Mouse (Mus musculus) hindbrain, embryonic 11.5 days (tissue): ENCODE data around the gene Ccdc87. TPM values are rescaled to one million over a fixed set of nuclear protein-coding genes. Genes with fewer than 3 reads are reported as not detected.

Experiments used
- ATAC-seq: fragments of 200-750 bp; cut with Nextera tagmentation; 2 replicates; pipeline ENCODE4 v1.8.0; 2017; ENCODE audit warnings: mild to moderate bottlenecking, moderate TSS enrichment, moderate library complexity; ENCODE audit not compliant: low FRiP score
- DNase-seq: peaks from one replicate; pipeline ENCODE4 v3.0.0-alpha.2; 2015; ENCODE audit warnings: low spot score
- H3K27ac ChIP-seq: fragments of 300-500 bp; sonication (generic); 2 replicates; pipeline ENCODE4 v1.5.1; 2014; ENCODE audit warnings: mild to moderate bottlenecking, low read depth, low read length
- H3K27me3 ChIP-seq: fragments of 300-500 bp; sonication (generic); 2 replicates; pipeline ENCODE4 v1.6.1; 2014; ENCODE audit warnings: mild to moderate bottlenecking, low read length, moderate library complexity, mixed read lengths; ENCODE audit not compliant: control insufficient read depth, insufficient read depth
- H3K36me3 ChIP-seq: fragments of 300-500 bp; sonication (generic); 2 replicates; pipeline ENCODE4 v1.6.1; 2014; ENCODE audit warnings: mild to moderate bottlenecking, low read length, moderate library complexity, mixed read lengths; ENCODE audit not compliant: control insufficient read depth, insufficient read depth
- H3K4me1 ChIP-seq: fragments of 300-500 bp; sonication (generic); replicated peaks from 2 replicates; pipeline ENCODE4 v1.6.1; 2014; ENCODE audit warnings: low read length, mixed read lengths; ENCODE audit not compliant: control insufficient read depth, insufficient read depth
- H3K4me2 ChIP-seq: fragments of 300-500 bp; sonication (generic); replicated peaks from 2 replicates; pipeline ENCODE4 v1.6.1; 2014; ENCODE audit warnings: mild to moderate bottlenecking, low read depth, low read length
- H3K4me3 ChIP-seq: fragments of 300-500 bp; sonication (generic); 2 replicates; pipeline ENCODE4 v1.5.1; 2014; ENCODE audit warnings: low read depth, low read length
- H3K9ac ChIP-seq: fragments of 300-500 bp; sonication (generic); 2 replicates; pipeline ENCODE4 v1.6.1; 2014; ENCODE audit warnings: low read depth, low read length
- H3K9me3 ChIP-seq: fragments of 300-500 bp; sonication (generic); 2 replicates; pipeline ENCODE4 v1.6.1; 2016; ENCODE audit warnings: low read length; ENCODE audit not compliant: control insufficient read depth
- WGBS: fragments of 180-500 bp; shearing (Covaris S2); extraction: QIAGEN DNeasy Blood & Tissue Kit; methylation state at CpG from one replicate; pipeline ENCODE4 v1.1.7; 2014; 5-methylcytosine and 5-hydroxymethylcytosine counted together
- polyA plus RNA-seq: library from polyadenylated mRNA; unstranded; fragments of >200 nt; fragmentation: Nextera tagmentation; extraction: Ambion mirVana; gene quantifications from 2 replicates; pipeline ENCODE4 v1.2.1, GENCODE M21; 2014

Ccdc87 gene
- polyA plus RNA-seq, 1 experiment from 2014 or later: 0.34 TPM

- no peaks in the 10 kb centered on the region for H3K36me3 ChIP-seq
- H3K4me1 ChIP-seq: peaks cover 2% of the 10 kb centered on the region; the same call in 1 of the 2 replicates
- no peaks in the 10 kb centered on the region for H3K9me3 ChIP-seq
- no peak overlapping the region for H3K27ac ChIP-seq
- ATAC-seq: no peak
- no peak for DNase-seq
- H3K9ac ChIP-seq: no peak overlapping the region
- no peak overlapping the region for H3K4me2 ChIP-seq
- WGBS: 71% methylated on average over 3 of the region's 4 CpGs
- no peaks in the 10 kb centered on the region for H3K27me3 ChIP-seq
- no peak overlapping the region for H3K4me3 ChIP-seq
Observed at GRCm38 (mm10) chr19:4876241-4876640, 37.1 kb downstream of the Ccdc87 start.

GRCm38 (mm10) chr19:4876755-4877154, 37.6 kb downstream of the Ccdc87 start:
- H3K9ac ChIP-seq: no peak overlapping the region
- no peaks in the 10 kb centered on the region for H3K27me3 ChIP-seq
- H3K4me3 ChIP-seq: no peak overlapping the region
- no peak for ATAC-seq
- H3K27ac ChIP-seq: no peak overlapping the region
- WGBS: 73% methylated on average over 3 of the region's 3 CpGs
- H3K36me3 ChIP-seq: no peaks in the 10 kb centered on the region
- H3K9me3 ChIP-seq: no peaks in the 10 kb centered on the region
- H3K4me1 ChIP-seq: peaks cover 2% of the 10 kb centered on the region; the same call in 1 of the 2 replicates
- DNase-seq: no peak
- H3K4me2 ChIP-seq: no peak overlapping the region

- DNase-seq (no peak), ATAC-seq (peak; percentile 2; the same call in 1 of the 2 replicates)
- Histone ChIP-seq H3K4me2 (peak within 1 kb of the TSS; percentile 89), H3K36me3 (no peaks in the 10 kb centered on the region), H3K4me1 (peaks cover 2% of the 10 kb centered on the region; the same call in 1 of the 2 replicates), H3K27ac (no peak within 1 kb of the TSS), H3K9ac (peak within 1 kb of the TSS; percentile 62), H3K27me3 (no peaks in the 10 kb centered on the region), H3K4me3 (peak within 1 kb of the TSS; percentile 62), H3K9me3 (no peaks in the 10 kb centered on the region)
- WGBS: 3% methylated on average over 16 of the region's 17 CpGs
Observed at GRCm38 (mm10) chr19:4877785-4878184, 38.6 kb downstream of the Ccdc87 start, which contains the start of gene Actn3. Gene Actn3 (minus strand): TSS chr19:4877909.

DNA sequence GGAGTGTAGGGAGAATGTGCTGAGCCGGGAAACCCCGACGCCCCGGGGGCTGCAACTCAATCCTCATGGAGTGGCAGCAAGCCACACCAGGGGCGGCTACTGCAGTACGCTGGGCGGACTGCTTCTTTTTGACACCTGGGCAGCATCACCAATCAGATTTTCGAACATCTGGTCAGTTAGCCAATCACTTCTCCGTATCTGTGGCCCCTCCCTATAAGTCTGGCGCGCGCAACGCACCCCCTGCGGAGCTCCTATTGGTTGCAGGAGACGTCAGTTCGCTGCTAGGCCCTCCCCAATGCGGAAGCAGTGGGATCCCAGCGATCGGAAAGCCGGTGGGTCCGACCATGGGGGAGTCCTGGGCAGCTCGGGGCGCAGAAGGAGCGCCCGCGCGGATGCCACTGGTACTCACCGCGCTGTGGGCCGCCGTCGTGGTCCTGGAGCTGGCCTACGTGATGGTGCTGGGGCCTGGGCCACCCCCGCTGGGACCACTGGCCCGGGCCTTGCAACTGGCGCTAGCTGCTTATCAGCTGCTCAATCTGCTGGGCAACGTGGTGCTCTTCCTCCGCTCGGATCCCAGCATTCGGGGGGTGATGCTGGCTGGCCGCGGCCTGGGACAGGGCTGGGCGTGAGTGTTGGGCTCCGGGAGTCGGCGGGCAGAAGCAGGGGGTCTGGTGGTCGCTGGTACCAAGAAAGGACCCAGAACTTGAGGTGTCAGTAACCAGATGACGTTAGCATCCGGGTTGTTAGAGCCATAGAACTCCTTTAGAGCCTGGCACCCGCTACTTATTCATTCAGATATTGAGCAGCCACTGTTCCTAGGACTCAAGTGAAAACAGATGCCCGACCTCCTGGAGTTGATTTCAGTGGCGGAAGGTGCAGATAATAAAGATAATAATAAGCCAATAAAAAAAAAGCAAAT, 39.5 kb downstream of the Ccdc87 start, which contains the start of gene Zdhhc24:
Gene Zdhhc24 (plus strand): TSS at position 264 of the 919 bp plus-strand sequence.
- H3K27ac ChIP-seq: no peak within 1 kb of the TSS
- peaks cover 2% of the 10 kb centered on the region; the same call in 1 of the 2 replicates for H3K4me1 ChIP-seq
- H3K27me3 ChIP-seq: no peaks in the 10 kb centered on the region
- H3K9ac ChIP-seq: peak within 1 kb of the TSS; percentile 62
- WGBS: 2% methylated on average over 52 of the region's 52 CpGs
- peak within 1 kb of the TSS; percentile 89 for H3K4me2 ChIP-seq
- DNase-seq: peak; percentile 97
- peak; percentile 97 for ATAC-seq
- H3K36me3 ChIP-seq: no peaks in the 10 kb centered on the region
- peak within 1 kb of the TSS; percentile 62 for H3K4me3 ChIP-seq
- no peaks in the 10 kb centered on the region for H3K9me3 ChIP-seq

GRCm38 (mm10) chr19:4879324-4879703, 40.1 kb downstream of the Ccdc87 start:
- H3K9ac ChIP-seq: no peak overlapping the region

GRCm38 (mm10) chr19:4883961-4884360, 44.8 kb downstream of the Ccdc87 start:
- Histone ChIP-seq H3K4me2 (no peak overlapping the region), H3K36me3 (no peaks in the 10 kb centered on the region), H3K27me3 (no peaks in the 10 kb centered on the region), H3K4me3 (no peak overlapping the region), H3K9ac (no peak overlapping the region), H3K27ac (no peak overlapping the region), H3K4me1 (no peaks in the 10 kb centered on the region; the same call in 1 of the 2 replicates), H3K9me3 (no peaks in the 10 kb centered on the region)
- DNase-seq (no peak), ATAC-seq (no peak)
- WGBS: 82% methylated on average over 4 of the region's 4 CpGs

More at GRCm38 (mm10) chr19:4879324-4879703, 40.1 kb downstream of the Ccdc87 start:
- ATAC-seq: no peak
- Histone ChIP-seq H3K27ac (no peak overlapping the region), H3K4me2 (peak overlapping the region; percentile 89), H3K4me3 (peak overlapping the region; percentile 62), H3K27me3 (no peaks in the 10 kb centered on the region), H3K4me1 (peaks cover 2% of the 10 kb centered on the region; the same call in 1 of the 2 replicates), H3K36me3 (no peaks in the 10 kb centered on the region), H3K9me3 (no peaks in the 10 kb centered on the region)
- 67% methylated on average over 10 of the region's 10 CpGs for WGBS
- no peak for DNase-seq

DNA sequence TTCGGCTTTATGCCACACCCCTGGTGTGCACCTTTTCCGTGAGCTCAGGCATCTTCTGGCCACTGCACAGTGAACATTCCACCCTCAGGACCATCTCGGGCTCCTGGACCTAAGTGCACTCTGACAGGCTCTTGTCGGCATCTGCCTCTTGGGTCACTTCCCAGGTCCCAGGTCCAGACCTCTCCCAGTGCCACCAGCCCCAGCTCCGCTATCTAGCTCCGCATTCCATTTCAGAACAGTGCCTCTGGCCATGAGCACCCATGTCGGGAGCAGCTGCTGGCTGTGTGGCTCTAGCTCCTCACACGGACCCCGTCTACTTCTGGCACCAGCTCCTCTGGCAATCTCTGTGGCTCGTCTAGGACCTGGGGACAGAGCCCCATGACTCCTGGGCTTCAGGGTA, 50.6 kb downstream of the Ccdc87 start:
- WGBS: 85% methylated on average over 10 of the region's 10 CpGs
- Histone ChIP-seq H3K9ac (no peak overlapping the region), H3K4me3 (no peak overlapping the region), H3K4me2 (no peak overlapping the region), H3K9me3 (no peaks in the 10 kb centered on the region), H3K36me3 (peaks cover 4% of the 10 kb centered on the region; the same call in 1 of the 2 replicates), H3K27ac (no peak overlapping the region), H3K27me3 (no peaks in the 10 kb centered on the region), H3K4me1 (no peaks in the 10 kb centered on the region)
- ATAC-seq: no peak
- no peak for DNase-seq

DNA sequence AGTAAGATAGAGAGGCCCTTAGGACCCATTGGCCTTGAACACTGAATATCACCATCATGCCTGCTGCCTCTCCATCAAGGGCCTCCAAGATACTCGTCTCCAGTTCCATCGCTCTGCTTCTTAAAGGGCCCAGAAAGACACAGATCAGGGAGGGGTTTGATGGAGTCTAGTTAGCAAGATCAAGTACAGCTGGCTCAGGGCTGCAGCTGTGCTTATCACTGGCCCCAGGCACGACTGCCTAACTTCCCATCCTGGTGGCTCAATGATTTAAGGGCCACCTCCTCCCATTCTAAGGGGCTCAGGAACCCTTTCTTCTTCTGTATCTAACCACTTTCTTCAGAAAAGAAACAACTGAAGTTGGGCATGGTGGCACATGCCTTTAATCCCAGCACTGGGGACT, 52.6 kb downstream of the Ccdc87 start:
- peaks cover 4% of the 10 kb centered on the region; the same call in 1 of the 2 replicates for H3K36me3 ChIP-seq
- H3K27ac ChIP-seq: no peak overlapping the region
- DNase-seq: no peak
- no peak for ATAC-seq
- no peaks in the 10 kb centered on the region for H3K9me3 ChIP-seq
- H3K4me2 ChIP-seq: no peak overlapping the region
- H3K9ac ChIP-seq: no peak overlapping the region
- 79% methylated on average over 3 of the region's 3 CpGs for WGBS
- H3K4me3 ChIP-seq: no peak overlapping the region
- H3K27me3 ChIP-seq: no peaks in the 10 kb centered on the region
- H3K4me1 ChIP-seq: no peaks in the 10 kb centered on the region
